Mouse (Mus musculus): ENCODE results near the gene Znhit3. TPM values are rescaled to one million over a fixed set of nuclear protein-coding genes. Genes with fewer than 3 reads are reported as not detected.
"Not testable (repeated sequence)": the region's sequence is repeated elsewhere in the genome, so short reads cannot be mapped to it uniquely, and the experiment has no call there.

The Znhit3 gene
- total RNA-seq, 2 experiments from 2014 or later, result 11.5 to 12.9 TPM

DNA sequence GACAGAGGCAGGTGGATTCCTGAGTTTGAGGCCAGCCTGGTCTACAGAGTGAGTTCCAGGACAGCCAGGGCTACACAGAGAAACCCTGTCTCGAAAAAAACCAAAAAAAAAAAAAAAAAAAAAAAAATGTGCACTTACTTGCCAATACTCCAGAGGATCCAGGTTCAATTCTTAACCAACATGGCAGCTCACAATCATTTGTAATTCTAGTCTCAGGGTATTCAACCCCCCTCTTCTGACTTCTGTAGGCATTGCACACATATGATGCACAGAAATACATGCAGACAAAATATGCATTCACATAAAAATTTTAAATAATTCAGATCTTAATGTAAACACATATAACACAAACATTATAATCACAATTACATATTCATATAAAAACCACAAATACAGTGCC is 40.1 kb downstream of the Znhit3 start:
- DNase-seq, result not testable (repeated sequence)

DNA sequence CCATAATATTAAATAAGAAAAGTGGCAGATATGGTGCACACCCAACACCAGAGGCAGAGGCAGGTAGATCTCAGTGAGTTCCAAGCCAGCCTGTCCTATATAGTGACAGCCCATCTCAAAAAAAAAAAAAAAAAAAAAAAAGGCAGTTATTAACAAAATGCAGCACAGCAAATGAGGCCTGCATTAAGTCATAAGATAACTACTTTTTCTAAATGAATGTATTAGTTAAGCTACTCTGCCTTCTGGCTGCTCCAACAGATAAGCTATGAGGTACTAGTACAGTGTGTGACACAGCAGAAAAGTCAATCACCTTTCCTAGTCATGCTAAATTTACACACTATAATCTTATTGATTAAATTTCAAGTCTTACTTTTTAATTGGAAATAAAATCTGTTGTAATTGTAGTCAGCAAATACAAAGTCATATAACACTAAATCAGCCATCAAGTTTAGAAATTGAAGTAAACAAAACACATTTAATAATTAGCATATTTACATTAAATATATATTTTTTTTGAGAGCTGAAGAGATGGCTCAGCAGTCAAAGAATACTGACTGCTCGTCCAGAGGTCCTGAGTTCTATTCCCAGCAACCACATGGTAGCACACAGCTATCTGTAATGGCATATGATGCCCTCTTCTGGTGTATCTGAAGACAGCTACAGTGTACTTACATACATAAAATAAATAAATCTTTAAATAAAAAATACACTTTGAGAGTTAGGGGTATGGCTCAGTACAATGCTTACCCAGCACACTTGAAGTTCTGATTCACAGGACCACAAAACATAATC is 42.9 kb downstream of the Znhit3 start:
- no peak for DNase-seq

DNA sequence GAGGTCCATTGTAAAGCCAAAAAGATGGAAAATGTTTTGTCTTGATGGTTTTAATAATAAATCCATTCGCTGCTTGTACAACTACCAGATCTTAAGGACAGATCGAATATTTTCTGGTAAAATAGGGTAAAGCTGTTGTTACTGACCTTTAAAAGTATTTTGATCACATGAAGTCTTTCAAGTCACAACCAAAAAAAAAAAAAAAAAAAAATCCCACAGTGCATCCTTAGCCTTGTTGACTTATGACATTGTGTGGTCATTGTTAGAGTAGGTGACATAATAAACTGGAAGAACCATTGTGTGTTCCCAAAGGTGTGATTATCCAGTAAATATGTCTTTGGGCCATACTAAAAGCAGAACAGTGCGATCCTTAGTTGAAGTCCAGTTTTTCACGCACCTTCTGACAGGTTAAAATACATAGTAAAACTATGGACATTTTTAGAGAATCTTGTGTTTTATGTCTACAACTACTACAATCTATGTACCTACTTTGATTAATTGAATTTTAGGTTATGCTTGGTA is 44.6 kb downstream of the Znhit3 start:
- no peak for DNase-seq

DNA sequence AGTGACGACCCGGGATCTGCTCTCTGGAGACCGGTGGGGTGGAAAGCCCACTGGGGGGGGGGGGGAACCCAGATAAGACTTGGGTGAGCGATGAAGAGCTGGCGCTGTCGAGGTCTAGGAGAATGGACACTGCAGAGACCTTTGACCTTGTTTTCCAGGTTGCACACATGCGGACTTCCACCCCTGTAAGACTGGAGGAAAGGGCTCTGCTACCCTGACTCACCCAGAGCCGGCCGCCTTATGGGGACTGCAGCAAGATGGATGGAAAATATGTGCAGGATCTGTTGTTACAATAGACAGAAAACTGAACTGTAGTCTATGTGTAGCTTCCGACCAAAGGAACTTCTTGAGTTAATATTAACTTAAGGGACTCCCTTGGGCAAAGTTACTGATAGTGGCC is 45.1 kb downstream of the Znhit3 start:
- DNase-seq, result no peak

DNA sequence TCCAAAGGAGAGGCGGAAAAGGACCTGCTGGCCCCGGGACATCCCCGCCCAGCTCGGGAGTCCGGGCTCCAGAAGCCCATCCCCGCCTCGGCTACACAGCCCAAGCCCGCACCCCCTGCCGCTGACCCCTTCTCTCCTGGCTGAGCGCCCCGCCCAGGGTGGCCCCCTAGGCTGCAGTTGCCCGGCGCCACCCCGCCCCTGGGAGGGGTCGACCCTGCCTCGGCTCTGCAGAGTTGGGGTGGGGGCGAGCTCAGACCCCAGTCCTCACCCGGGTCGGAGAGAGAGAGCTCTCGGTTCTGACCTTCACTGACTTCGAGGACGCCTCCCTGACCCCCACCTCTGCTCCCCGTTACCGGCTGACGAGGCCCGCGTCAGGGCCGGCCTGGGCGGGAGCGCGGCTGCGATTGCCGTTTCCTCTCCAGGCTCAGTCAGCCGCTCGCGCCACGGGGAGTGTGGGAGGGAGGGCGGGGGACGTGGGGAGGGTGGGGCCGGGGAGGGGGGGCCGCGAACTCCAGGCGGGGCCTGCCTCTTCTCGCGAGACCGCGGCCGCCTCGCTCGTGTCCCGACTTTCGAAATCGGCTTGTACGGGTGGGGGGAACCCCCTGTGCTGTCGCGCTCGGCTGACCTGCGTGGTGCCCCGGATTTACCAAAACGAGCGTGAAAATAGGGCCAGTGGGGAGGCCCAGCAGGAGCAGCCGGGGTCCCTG is 45.7 kb downstream of the Znhit3 start, which contains the start of gene Ggnbp2:
Gene Ggnbp2, minus strand, starts transcription at position 481 of the 707 bp plus-strand sequence.
- peak; percentile 94 to 95 for DNase-seq

DNA sequence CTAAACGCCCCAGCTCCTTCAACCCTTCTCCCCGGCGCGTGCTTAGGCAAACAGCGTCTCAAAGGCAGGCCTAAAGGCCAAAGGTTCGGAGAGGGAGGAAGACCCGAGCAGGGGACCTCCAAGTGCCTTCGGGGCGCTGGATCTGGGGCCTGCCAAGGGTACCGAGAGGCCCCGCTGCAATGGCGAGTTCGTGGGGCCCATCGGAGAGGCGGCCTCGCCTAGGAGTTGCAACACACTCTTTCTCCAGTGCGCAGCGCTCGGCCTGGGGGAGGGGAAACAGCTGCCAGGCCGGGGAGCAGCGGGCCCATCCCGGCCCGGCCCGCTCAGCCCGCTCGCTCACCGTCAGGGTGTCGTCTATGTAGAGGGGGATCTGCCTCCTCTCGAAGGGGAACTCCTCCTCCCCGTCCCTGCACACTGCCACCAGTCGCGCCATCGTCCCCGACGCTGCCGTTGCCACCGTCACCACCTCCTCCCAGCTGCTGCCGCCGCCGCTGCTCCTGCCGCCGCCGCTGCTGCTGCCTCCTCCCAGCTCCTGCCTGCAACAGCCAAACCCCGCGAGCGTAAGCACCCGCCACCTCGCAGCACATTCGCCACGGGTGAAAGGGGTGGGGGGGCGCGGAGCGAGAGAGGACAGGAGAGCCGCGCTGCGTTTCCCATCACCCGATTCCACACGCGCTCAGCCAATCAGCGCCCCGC is 46.5 kb downstream of the Znhit3 start:
- DNase-seq, result peak; percentile 91 to 94

DNA sequence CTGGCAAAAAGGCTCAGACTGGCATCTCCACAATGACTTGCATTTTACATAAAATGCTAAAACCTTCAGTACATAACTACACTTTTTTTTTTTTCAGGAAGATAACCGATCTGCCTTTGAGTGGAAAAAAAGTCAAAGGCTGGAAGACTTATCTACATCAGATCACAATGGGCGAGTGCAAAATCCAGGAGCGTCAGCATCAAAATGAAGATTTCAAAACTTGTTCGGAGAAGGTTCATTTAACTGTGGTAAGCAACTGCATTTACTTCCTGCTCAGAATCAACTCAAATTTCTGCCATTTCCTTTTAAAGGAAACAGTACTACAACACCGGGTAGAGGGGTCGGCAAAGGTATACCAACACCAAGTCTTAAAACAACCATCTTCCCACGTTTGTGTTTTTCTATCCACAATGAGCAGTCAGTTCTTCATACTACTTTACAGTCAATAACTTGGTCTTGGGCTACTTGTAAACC is 47.3 kb downstream of the Znhit3 start:
- no peak for DNase-seq

DNA sequence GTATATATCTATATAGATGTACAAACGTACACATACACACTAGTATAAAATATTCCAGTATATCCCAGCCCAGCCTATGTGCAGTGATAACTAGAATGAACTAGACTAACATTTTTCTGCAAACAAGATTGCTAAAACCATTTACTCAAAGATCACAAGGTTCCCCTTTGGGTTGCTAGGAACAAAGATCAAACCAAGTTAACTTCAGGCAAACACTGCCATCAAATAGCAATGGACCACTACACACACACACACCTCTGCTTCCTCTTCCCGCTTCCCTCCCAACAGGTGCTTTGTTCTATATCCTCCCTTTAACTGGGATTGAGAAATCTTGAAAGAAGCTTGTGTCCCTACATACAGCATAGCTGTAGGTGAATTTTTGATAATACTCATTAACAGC is 48.6 kb downstream of the Znhit3 start:
- DNase-seq, result no peak

DNA sequence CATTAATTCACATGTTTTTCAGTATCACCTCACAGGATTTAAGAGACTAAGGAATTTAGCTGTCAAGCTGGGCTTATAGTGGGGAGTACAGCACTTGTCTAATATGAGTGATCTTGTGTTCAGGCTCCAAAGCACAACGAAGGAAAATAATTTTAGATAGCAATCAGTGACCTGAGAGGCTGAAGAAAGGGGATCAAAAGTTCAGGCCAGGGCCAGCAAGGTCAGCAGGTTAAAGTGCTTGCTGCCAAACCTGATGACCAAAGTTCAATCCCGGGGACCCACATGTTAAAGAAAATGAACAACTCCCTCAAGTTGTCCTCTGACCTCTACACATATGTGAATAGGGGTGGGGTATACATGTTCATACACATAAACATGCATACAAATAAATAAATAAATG is 50.9 kb downstream of the Znhit3 start:
- no peak for DNase-seq

Small RNAs within 50 kb of the gene (microRNA-seq; reads per million reads assigned to microRNA genes)
- gene Gm23564, result 0 reads per million in 2 experiments

Other genes with a start within 250 kb of the Znhit3 start
- gene Mrm1, start 96.9 kb downstream of the Znhit3 start, total RNA-seq (2021), result 10 to 100 TPM; 20.8 to 25.0 TPM
- 10 to 100 TPM; 97.1 to 99.1 TPM for gene Dhrs11, start 87.4 kb downstream of the Znhit3 start, total RNA-seq (2021)
- 10 to 100 TPM; 53.9 to 57.9 TPM for gene Ggnbp2, start 45.5 kb downstream of the Znhit3 start, total RNA-seq (2021)
- 1 to 10 TPM; 3.2 to 5.2 TPM for gene Myo19, start 36.2 kb downstream of the Znhit3 start, total RNA-seq (2021)
- 1 to 10 TPM; 6.4 to 7.3 TPM for gene Pigw, start 36.1 kb downstream of the Znhit3 start, total RNA-seq (2021)
- 10 to 100 TPM; 16.9 to 29.0 TPM for gene Car4, start 41.4 kb upstream of the Znhit3 start, total RNA-seq (2021)
- gene Usp32, start 223.8 kb upstream of the Znhit3 start, total RNA-seq (2021), result 10 to 100 TPM; 20.9 to 24.1 TPM

Data from heart, adult 18-20 months (tissue).